Mouse (Mus musculus): ENCODE measurements around the gene Rnf24. TPM values are rescaled to one million over a fixed set of nuclear protein-coding genes. Genes with fewer than 3 reads are reported as not detected.

Rnf24 gene
- 1 to 10 TPM; 9.3 to 10.0 TPM for total RNA-seq (2021)
- long read RNA-seq, experiment 1, partial matches to known transcripts: 1 of 7 reads
- long read RNA-seq, experiment 1, other reads (novel, unspliced or antisense): 6 of 7 reads
- long read RNA-seq, experiment 2, partial matches to known transcripts: 0 of 1 reads
- long read RNA-seq, experiment 2, other reads (novel, unspliced or antisense): 1 of 1 reads

GRCm38 (mm10) chr2:131352747-131353563, at the start of gene Rnf24:
TSS of gene Rnf24 (minus strand) at chr2:131352892.
- DNase-seq: peak; percentile 99

GRCm38 (mm10) chr2:131401794-131402495, 49.3 kb upstream of the Rnf24 start:
- DNase-seq: no peak

GRCm38 (mm10) chr2:131400846-131401245, 48.2 kb upstream of the Rnf24 start:
- no peak for DNase-seq

GRCm38 (mm10) chr2:131397323-131397848, 44.7 kb upstream of the Rnf24 start:
- DNase-seq: no peak

GRCm38 (mm10) chr2:131386350-131386962, 33.8 kb upstream of the Rnf24 start:
- no peak for DNase-seq

- DNase-seq: no peak
Observed at GRCm38 (mm10) chr2:131385176-131385575, 32.5 kb upstream of the Rnf24 start.

GRCm38 (mm10) chr2:131379541-131379940, 26.8 kb upstream of the Rnf24 start:
- DNase-seq: no peak

- no peak for DNase-seq
Observed at GRCm38 (mm10) chr2:131378872-131379271, 26.2 kb upstream of the Rnf24 start.

- no peak for DNase-seq
Observed at GRCm38 (mm10) chr2:131377055-131377454, 24.4 kb upstream of the Rnf24 start.

GRCm38 (mm10) chr2:131373656-131374055, 21.0 kb upstream of the Rnf24 start:
- no peak for DNase-seq

- no peak for DNase-seq
Observed at GRCm38 (mm10) chr2:131372276-131372877, 19.7 kb upstream of the Rnf24 start.

GRCm38 (mm10) chr2:131371811-131372210, 19.1 kb upstream of the Rnf24 start:
- DNase-seq: peak; percentile 56

- DNase-seq: no peak
Observed at GRCm38 (mm10) chr2:131370828-131371227, 18.1 kb upstream of the Rnf24 start.

- no peak for DNase-seq
Observed at GRCm38 (mm10) chr2:131364689-131365088, 12.0 kb upstream of the Rnf24 start.

GRCm38 (mm10) chr2:131358481-131358880, 5.8 kb upstream of the Rnf24 start:
- no peak for DNase-seq

GRCm38 (mm10) chr2:131354049-131354448, 1.4 kb upstream of the Rnf24 start:
- no peak for DNase-seq

- DNase-seq: no peak
Observed at GRCm38 (mm10) chr2:131353564-131353915, 848 bp upstream of the Rnf24 start.

GRCm38 (mm10) chr2:131351968-131352746, 535 bp downstream of the Rnf24 start:
- no peak for DNase-seq

GRCm38 (mm10) chr2:131351471-131351870, 1.2 kb downstream of the Rnf24 start:
- no peak for DNase-seq

GRCm38 (mm10) chr2:131350301-131350700, 2.4 kb downstream of the Rnf24 start:
- no peak for DNase-seq

GRCm38 (mm10) chr2:131345556-131345955, 7.1 kb downstream of the Rnf24 start:
- no peak for DNase-seq

All from adrenal gland, postnatal 10 days (tissue).